Mouse (Mus musculus) G1E-ER4 (cell line): ENCODE measurements around the gene Myo1d. TPM values are rescaled to one million over a fixed set of nuclear protein-coding genes. Genes with fewer than 3 reads are reported as not detected.

Experiments
- GATA1 ChIP-seq: IDR thresholded peaks from one replicate; pipeline ENCODE4 v1.8.0; 2012; ENCODE audit warnings: low read length, inconsistent platforms
- polyA plus RNA-seq: library from polyadenylated mRNA; stranded (reverse); fragments of >175 nt; gene quantifications from 2 replicates; pipeline ENCODE4 v1.2.3, GENCODE M21; 2012

Gene Myo1d
- polyA plus RNA-seq, 1 experiment: not detected

- no peak for TF ChIP-seq GATA1
These were observed 296.9 kb downstream of the Myo1d start for GRCm38 (mm10) chr11:80482921-80483320.

GRCm38 (mm10) chr11:80482347-80482746, 297.5 kb downstream of the Myo1d start:
- TF ChIP-seq GATA1: no peak

- no peak for TF ChIP-seq GATA1
These were observed 298.3 kb downstream of the Myo1d start for GRCm38 (mm10) chr11:80481409-80482050.

GRCm38 (mm10) chr11:80479906-80480866, 299.6 kb downstream of the Myo1d start:
- TF ChIP-seq GATA1: no peak

- no peak for TF ChIP-seq GATA1
These were observed 300.4 kb downstream of the Myo1d start for GRCm38 (mm10) chr11:80479425-80479824.

GRCm38 (mm10) chr11:80478694-80479412, 301.0 kb downstream of the Myo1d start:
- TF ChIP-seq GATA1: no peak

- TF ChIP-seq GATA1: no peak
These were observed 302.3 kb downstream of the Myo1d start for GRCm38 (mm10) chr11:80477341-80478199.

- TF ChIP-seq GATA1: no peak
These were observed 303.3 kb downstream of the Myo1d start, which contains the start of gene Cdk5r1 for GRCm38 (mm10) chr11:80476222-80477189. Gene Cdk5r1, plus strand, starts transcription at chr11:80477023.

GRCm38 (mm10) chr11:80475544-80475943, 304.3 kb downstream of the Myo1d start:
- no peak for TF ChIP-seq GATA1

- TF ChIP-seq GATA1: no peak
These were observed 305.0 kb downstream of the Myo1d start for GRCm38 (mm10) chr11:80474846-80475245.

GRCm38 (mm10) chr11:80474175-80474691, 305.6 kb downstream of the Myo1d start:
- no peak for TF ChIP-seq GATA1

GRCm38 (mm10) chr11:80471836-80472605, 307.8 kb downstream of the Myo1d start:
- TF ChIP-seq GATA1: no peak

- TF ChIP-seq GATA1: peak; percentile 38
These were observed 326.6 kb downstream of the Myo1d start for GRCm38 (mm10) chr11:80453198-80453597.
